Mouse (Mus musculus) liver, embryonic 14.5 days (tissue): Measurements from ENCODE around the gene Tmf1. TPM values are rescaled to one million over a fixed set of nuclear protein-coding genes. Genes with fewer than 3 reads are reported as not detected.

Source experiments
- ATAC-seq: fragments of 200-750 bp; cut with Nextera tagmentation; 2 replicates; pipeline ENCODE4 v1.8.0; 2017; ENCODE audit warnings: moderate number of reproducible peaks, mild to moderate bottlenecking, moderate library complexity; ENCODE audit not compliant: insufficient read depth
- DNase-seq, 3 experiments: peaks; one replicate each; pipeline ENCODE4 v3.0.0-alpha.2; 2012 to 2013; ENCODE audit warnings: low read depth in 3 of 3, low spot score in 3 of 3
- H3K27ac ChIP-seq: fragments of 300-500 bp; sonication (generic); 2 replicates; pipeline ENCODE4 v1.5.1; 2014; ENCODE audit warnings: moderate library complexity, mild to moderate bottlenecking, control low read depth, inconsistent platforms
- H3K27me3 ChIP-seq: fragments of 300-500 bp; sonication (generic); 2 replicates; pipeline ENCODE4 v1.6.1; 2014; ENCODE audit warnings: mild to moderate bottlenecking, low read length, moderate library complexity; ENCODE audit not compliant: control insufficient read depth, insufficient read depth
- H3K36me3 ChIP-seq: fragments of 300-500 bp; sonication (generic); replicated peaks from 2 replicates; pipeline ENCODE4 v1.6.1; 2014; ENCODE audit warnings: low read depth; ENCODE audit not compliant: control insufficient read depth, insufficient read depth
- H3K4me1 ChIP-seq, 2 experiments: fragments of 200-500 bp in 1 of 2; fragments of 300-500 bp in 1 of 2; sonication (generic) in 1 of 2; replicated peaks; 2 replicates each; pipeline ENCODE4 v1.6.1; 2012 to 2014; ENCODE audit warnings: antibody characterized with exemption in 1 of 2, inconsistent platforms in 1 of 2, low read length in 1 of 2; ENCODE audit not compliant: control insufficient read depth in 2 of 2, insufficient read depth in 2 of 2
- H3K4me2 ChIP-seq: fragments of 300-500 bp; sonication (generic); 2 replicates; pipeline ENCODE4 v1.6.1; 2014; ENCODE audit warnings: low read depth, mild to moderate bottlenecking, control low read depth, moderate library complexity
- H3K4me3 ChIP-seq, 2 experiments: fragments of 200-500 bp in 1 of 2; fragments of 300-500 bp in 1 of 2; sonication (generic) in 1 of 2; 2 replicates each; pipeline ENCODE4 v1.5.1; 2012 to 2014; ENCODE audit warnings: low read depth in 2 of 2, low read length in 2 of 2, mild to moderate bottlenecking in 2 of 2, control low read depth in 1 of 2, inconsistent platforms in 1 of 2, moderate library complexity in 1 of 2; ENCODE audit not compliant: insufficient read depth in 1 of 2
- H3K9ac ChIP-seq: fragments of 300-500 bp; sonication (generic); replicated peaks from 2 replicates; pipeline ENCODE4 v1.6.1; 2014; ENCODE audit warnings: mild to moderate bottlenecking, control low read depth, moderate library complexity
- H3K9me3 ChIP-seq: fragments of 300-500 bp; sonication (generic); 2 replicates; pipeline ENCODE4 v1.6.1; 2016; ENCODE audit warnings: low read length, mixed read lengths; ENCODE audit not compliant: control insufficient read depth
- CTCF ChIP-seq: IDR thresholded peaks from 2 replicates; pipeline ENCODE4 v1.5.1; 2016; ENCODE audit warnings: antibody characterized with exemption, low read depth, control low read depth
- EP300 ChIP-seq: IDR thresholded peaks from 2 replicates; pipeline ENCODE4 v1.6.1; 2016; ENCODE audit warnings: antibody characterized with exemption, low read depth
- WGBS: fragments of 180-500 bp; shearing (Covaris S2); extraction: QIAGEN DNeasy Blood & Tissue Kit; methylation state at CpG from one replicate; pipeline ENCODE4 v1.1.7; 2014; ENCODE audit not compliant: insufficient replicate concordance; 5-methylcytosine and 5-hydroxymethylcytosine counted together
- polyA plus RNA-seq, 2 experiments: library from polyadenylated mRNA; depleted of rRNA in 1 of 2; stranded (reverse) in 1 of 2; unstranded in 1 of 2; fragments of >200 nt; fragmentation: Nextera tagmentation in 1 of 2; extraction: Ambion mirVana in 1 of 2; gene quantifications; 2 replicates each; pipeline versions ENCODE4 v1.2.1 to v1.2.3; 2012 to 2014

The Tmf1 gene
- polyA plus RNA-seq, 2 experiments = 1.4 to 12.3 TPM

DNA sequence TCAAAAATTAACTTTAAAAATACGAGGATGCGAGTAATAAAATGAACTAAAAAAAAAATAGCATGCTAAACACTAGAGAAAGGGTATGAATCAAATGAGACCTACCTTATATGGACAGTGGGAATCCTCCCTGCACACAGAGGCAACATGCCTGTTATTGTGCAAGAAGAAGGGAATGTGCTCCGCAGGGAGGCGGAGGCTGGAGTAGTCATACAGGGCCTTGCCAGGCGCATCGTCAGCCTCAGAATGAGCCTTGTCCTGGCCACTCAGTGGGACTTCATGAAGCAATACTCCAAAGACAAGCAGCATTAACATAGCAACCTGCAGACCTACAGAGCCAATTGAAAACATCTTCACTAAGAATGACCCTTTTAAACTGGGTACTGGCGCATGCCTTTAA, 33.8 kb downstream of the Tmf1 start:
- WGBS = 83% methylated on average over 7 of the region's 7 CpGs
- no peak overlapping the region for H3K27ac ChIP-seq
- no peaks in the 10 kb centered on the region for H3K27me3 ChIP-seq
- TF ChIP-seq CTCF (no peak), EP300 (no peak)
- no peak overlapping the region for H3K4me3 ChIP-seq
- H3K9me3 ChIP-seq = no peaks in the 10 kb centered on the region
- ATAC-seq = no peak
- peaks cover 0 to 4% of the 10 kb centered on the region in 2 experiments; a peak in 2 of 4 replicates for H3K4me1 ChIP-seq
- no peak overlapping the region for H3K9ac ChIP-seq
- H3K36me3 ChIP-seq = no peaks in the 10 kb centered on the region
- no peak for DNase-seq
- H3K4me2 ChIP-seq = no peak overlapping the region

DNA sequence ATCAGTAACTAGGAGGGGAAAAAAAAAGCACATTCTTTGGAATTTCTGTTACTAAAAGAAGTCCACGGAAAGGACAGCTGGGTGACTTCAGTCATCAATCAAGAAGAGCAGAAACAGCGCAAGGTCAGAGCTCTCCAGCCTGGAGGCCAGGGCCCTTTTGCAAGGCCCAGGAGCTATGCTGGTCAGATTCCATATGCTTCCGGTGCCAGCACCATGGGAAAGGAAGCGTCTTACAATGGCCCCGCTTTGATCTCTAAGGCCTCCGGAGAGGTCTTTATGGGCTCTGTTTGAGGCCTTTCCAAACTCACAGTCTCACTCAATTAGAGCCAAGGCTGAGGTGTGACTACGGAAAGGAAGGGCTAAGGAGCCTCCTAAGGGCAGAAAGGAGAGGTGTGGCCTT, 34.6 kb downstream of the Tmf1 start:
- Histone ChIP-seq H3K4me1 (peaks cover 0 to 4% of the 10 kb centered on the region in 2 experiments; a peak in 2 of 4 replicates), H3K4me3 (no peak overlapping the region), H3K36me3 (no peaks in the 10 kb centered on the region), H3K4me2 (no peak overlapping the region), H3K27ac (no peak overlapping the region), H3K9ac (no peak overlapping the region), H3K9me3 (no peaks in the 10 kb centered on the region), H3K27me3 (no peaks in the 10 kb centered on the region)
- TF ChIP-seq CTCF (no peak), EP300 (no peak)
- no peak for ATAC-seq
- 51% methylated on average over 7 of the region's 7 CpGs for WGBS
- DNase-seq = no peak

DNA sequence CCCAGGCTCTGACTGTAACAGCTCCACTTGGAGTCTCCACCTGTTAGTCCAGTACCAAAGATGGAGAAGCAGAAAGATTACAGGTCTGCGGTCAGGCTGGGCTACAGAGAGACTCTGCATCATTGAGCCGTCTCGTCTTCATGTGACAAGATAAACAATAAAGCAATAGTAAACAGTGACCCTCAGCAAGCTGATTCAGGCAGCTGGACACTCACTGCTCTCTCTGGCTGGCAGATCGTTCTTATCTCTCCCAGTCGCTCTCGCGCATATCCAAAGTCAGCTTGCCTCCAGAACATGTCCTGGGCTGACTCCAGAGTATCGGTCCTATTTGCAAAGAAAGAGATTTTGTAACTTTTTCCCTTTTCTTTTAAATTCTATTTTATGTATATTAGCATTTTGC, 36.3 kb downstream of the Tmf1 start:
- no peaks in the 10 kb centered on the region for H3K9me3 ChIP-seq
- WGBS = 68% methylated on average over 8 of the region's 8 CpGs
- ATAC-seq = no peak
- no peak for DNase-seq
- H3K36me3 ChIP-seq = no peaks in the 10 kb centered on the region
- H3K9ac ChIP-seq = no peak overlapping the region
- TF ChIP-seq CTCF (no peak), EP300 (no peak)
- H3K4me1 ChIP-seq = no peaks in the 10 kb centered on the region
- no peak overlapping the region for H3K4me2 ChIP-seq
- no peaks in the 10 kb centered on the region for H3K27me3 ChIP-seq
- no peak overlapping the region for H3K27ac ChIP-seq
- no peak overlapping the region for H3K4me3 ChIP-seq

DNA sequence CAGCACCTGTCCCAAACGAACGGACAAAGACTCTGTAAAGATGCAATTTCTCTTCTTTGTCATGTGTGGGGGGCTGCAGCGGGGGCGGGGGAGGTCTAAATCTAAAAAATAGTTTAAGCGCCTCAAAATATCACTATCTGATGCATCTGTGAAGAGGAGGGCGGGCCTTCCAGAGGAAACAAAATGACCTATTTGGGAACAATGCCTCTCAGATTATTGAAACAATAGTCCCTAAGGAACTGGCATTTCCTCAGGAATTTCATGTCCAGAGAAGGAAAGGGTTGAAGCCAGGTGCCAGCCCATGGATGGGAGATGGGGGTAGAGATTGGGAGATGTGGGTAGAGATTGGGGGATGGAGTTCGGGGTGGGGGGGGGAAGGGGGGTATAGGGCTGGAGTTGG, 37.1 kb downstream of the Tmf1 start:
- H3K4me3 ChIP-seq = no peak overlapping the region

DNA sequence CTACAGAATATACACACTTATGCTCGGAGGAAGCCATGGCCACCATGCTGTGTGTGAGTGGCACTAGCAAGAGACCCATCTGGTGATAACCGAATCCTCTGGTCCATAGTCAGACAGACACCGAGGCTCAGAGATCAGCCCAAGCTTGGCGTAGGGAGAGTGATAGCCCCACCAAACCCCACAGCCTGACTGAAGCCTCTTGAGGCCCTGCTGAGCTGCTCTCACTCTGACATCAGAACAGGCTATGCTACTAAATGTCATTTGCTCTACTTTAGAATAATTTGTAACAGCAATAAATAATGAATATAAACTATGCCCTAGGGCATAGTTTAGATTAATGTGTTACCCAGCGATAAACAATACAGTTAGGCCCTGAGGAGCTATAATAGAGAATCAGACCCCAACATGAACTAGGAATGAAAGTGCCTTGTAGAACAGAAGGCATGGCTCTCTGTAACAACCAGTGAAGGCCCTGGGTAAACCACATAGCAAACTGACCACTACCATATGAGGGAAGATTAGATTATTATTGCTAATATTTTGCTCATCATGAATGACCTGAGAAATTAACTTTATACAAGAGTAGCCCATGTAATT, 46.1 kb downstream of the Tmf1 start:
- Histone ChIP-seq H3K9ac (no peak overlapping the region), H3K27me3 (no peaks in the 10 kb centered on the region), H3K27ac (no peak overlapping the region), H3K36me3 (no peaks in the 10 kb centered on the region), H3K4me1 (no peaks in the 10 kb centered on the region), H3K4me2 (no peak overlapping the region), H3K4me3 (no peak overlapping the region), H3K9me3 (no peaks in the 10 kb centered on the region)
- DNase-seq = no peak
- no peak for TF ChIP-seq EP300
- no peak for TF ChIP-seq CTCF
- no peak for ATAC-seq
- WGBS = 81% methylated on average over 5 of the region's 5 CpGs

More for the DNA sequence above, 37.1 kb downstream of the Tmf1 start:
- Histone ChIP-seq H3K4me1 (no peaks in the 10 kb centered on the region), H3K9me3 (no peaks in the 10 kb centered on the region), H3K9ac (no peak overlapping the region), H3K27ac (no peak overlapping the region), H3K4me2 (no peak overlapping the region), H3K27me3 (no peaks in the 10 kb centered on the region), H3K36me3 (no peaks in the 10 kb centered on the region)
- ATAC-seq (no peak), DNase-seq (no peak)
- 66% methylated on average over 7 of the region's 7 CpGs for WGBS
- TF ChIP-seq EP300 (no peak), CTCF (no peak)
